Mouse (Mus musculus) midbrain, embryonic 12.5 days (tissue): ENCODE data around the gene Smc3. TPM values are rescaled to one million over a fixed set of nuclear protein-coding genes. Genes with fewer than 3 reads are reported as not detected.
"Not testable (repeated sequence)": the region's sequence is repeated elsewhere in the genome, so short reads cannot be mapped to it uniquely, and the experiment has no call there.

Experiments
- ATAC-seq: fragments of 200-750 bp; cut with Nextera tagmentation; 2 replicates; pipeline ENCODE4 v1.8.0; 2017; ENCODE audit warnings: low read depth, moderate TSS enrichment, moderate library complexity; ENCODE audit not compliant: low FRiP score
- H3K27ac ChIP-seq: fragments of 300-500 bp; sonication (generic); replicated peaks from 2 replicates; pipeline ENCODE4 v1.5.1; 2016; ENCODE audit warnings: mild to moderate bottlenecking
- H3K27me3 ChIP-seq: fragments of 300-500 bp; sonication (generic); 2 replicates; pipeline ENCODE4 v1.6.1; 2016; ENCODE audit warnings: mild to moderate bottlenecking
- H3K36me3 ChIP-seq: fragments of 300-500 bp; sonication (generic); 2 replicates; pipeline ENCODE4 v1.6.1; 2016
- H3K4me1 ChIP-seq: fragments of 300-500 bp; sonication (generic); 2 replicates; pipeline ENCODE4 v1.6.1; 2016
- H3K4me2 ChIP-seq: fragments of 300-500 bp; sonication (generic); replicated peaks from 2 replicates; pipeline ENCODE4 v1.6.1; 2016; ENCODE audit warnings: mild to moderate bottlenecking, moderate library complexity
- H3K4me3 ChIP-seq: fragments of 300-500 bp; sonication (generic); 2 replicates; pipeline ENCODE4 v1.5.1; 2016; ENCODE audit warnings: mild to moderate bottlenecking
- H3K9ac ChIP-seq: fragments of 300-500 bp; sonication (generic); replicated peaks from 2 replicates; pipeline ENCODE4 v1.6.1; 2016; ENCODE audit warnings: mild to moderate bottlenecking, moderate library complexity
- H3K9me3 ChIP-seq: fragments of 300-500 bp; sonication (generic); 2 replicates; pipeline ENCODE4 v1.6.1; 2016; ENCODE audit warnings: mild to moderate bottlenecking
- WGBS: fragments of 180-500 bp; shearing (Covaris S2); methylation state at CpG from one replicate; pipeline ENCODE4 v1.1.7; 2016; 5-methylcytosine and 5-hydroxymethylcytosine counted together
- polyA plus RNA-seq: library from polyadenylated mRNA; unstranded; fragments of >200 nt; fragmentation: Nextera tagmentation; extraction: Ambion mirVana; gene quantifications from 2 replicates; pipeline ENCODE4 v1.2.1, GENCODE M21; 2016

Smc3 gene
- polyA plus RNA-seq, 1 experiment from 2014 or later, result 80.7 TPM

DNA sequence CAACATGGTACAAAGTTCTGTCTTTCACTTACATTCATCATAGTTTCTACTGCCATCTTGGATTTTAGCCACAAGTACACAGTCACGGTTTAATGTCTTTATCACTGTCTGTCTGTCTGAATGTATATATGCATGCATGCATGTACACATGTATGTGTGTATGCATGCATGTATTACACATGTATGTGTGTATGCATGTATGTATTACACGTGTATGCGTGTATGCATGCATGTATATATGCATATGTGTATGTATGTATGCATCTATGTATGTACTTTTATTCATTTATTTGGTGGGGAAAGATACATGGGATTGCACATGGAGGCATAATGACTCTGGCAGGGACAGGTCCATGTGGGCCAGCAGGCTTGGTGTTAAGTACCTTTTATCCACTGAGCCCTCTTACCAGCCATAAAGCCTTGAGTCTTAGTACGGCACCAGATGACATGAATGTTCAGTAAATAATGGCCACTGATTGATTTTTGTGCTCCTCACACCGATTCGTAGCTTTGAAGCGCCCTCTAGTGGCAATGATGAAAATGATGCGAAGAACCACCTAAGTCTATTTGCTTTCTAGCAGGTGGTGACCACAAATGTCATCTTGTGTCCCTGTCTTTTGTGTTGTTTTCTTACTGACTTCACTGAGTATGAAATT, 21.5 kb upstream of the Smc3 start:
- Histone ChIP-seq H3K4me2 (0 out of 2 replicates have a peak overlapping the region, but pooled peaks have one; percentile 16), H3K4me3 (no peak overlapping the region), H3K4me1 (no peaks in the 10 kb centered on the region), H3K27ac (no peak overlapping the region), H3K27me3 (no peaks in the 10 kb centered on the region), H3K9me3 (0 out of 2 replicates have a peak, but pooled peaks cover under 1% of the 10 kb centered on the region), H3K9ac (no peak overlapping the region), H3K36me3 (no peaks in the 10 kb centered on the region)
- WGBS, result 14% methylated on average over 8 of the region's 8 CpGs
- peak; percentile 44; the same call in 1 of the 2 replicates for ATAC-seq

GRCm38 (mm10) chr19:53580271-53580670, 19.9 kb upstream of the Smc3 start:
- not testable (repeated sequence) for H3K9ac ChIP-seq, H3K36me3 ChIP-seq, H3K4me3 ChIP-seq, H3K4me1 ChIP-seq, ATAC-seq, H3K27me3 ChIP-seq, H3K4me2 ChIP-seq, H3K27ac ChIP-seq
- H3K9me3 ChIP-seq, result peaks cover 16% of the 10 kb centered on the region
- WGBS, result 90% methylated on average over 8 of the region's 8 CpGs

DNA sequence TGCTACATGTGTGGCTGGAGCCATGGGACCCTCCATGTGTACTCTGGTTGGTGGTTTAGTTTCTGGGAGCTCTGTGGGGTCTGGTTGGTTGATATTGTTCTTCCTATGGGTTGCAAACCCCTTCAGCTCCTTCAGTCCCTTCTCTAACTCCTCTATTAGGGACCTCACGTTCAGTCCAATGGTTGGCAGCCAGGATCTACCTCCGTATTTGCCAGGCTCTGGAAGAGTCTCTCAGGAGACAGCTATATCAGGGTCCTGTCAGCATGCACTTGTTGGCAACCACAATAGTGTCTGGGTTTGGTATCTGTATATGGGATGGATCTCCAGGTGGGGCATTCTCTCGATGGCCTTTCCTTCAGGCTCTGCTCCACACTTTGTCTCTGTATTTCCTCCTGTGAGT, 12.5 kb upstream of the Smc3 start:
- not testable (repeated sequence) for H3K4me3 ChIP-seq, H3K4me2 ChIP-seq, H3K4me1 ChIP-seq, H3K27me3 ChIP-seq, H3K9ac ChIP-seq, ATAC-seq, H3K36me3 ChIP-seq, H3K27ac ChIP-seq
- WGBS, result 97% methylated on average over 3 of the region's 3 CpGs
- H3K9me3 ChIP-seq, result peaks cover 21% of the 10 kb centered on the region

DNA sequence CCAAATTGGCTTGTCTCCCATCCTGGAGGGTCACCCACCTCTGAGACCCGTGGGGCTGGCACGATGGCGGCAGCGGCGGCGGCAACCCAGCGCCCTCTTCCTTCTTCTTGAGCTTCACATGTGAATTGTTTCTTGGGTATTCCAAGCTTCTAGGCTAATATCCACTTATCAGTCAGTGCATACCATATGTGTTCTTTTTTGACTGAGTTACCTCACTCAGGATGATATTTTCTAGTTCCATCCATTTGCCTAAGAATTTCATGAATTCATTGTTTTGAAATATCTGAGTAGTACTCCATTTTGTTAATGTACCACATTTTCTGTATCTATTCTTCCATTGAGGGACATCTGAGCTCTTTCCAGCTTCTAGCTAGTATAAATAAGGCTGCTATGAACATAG, 11.2 kb upstream of the Smc3 start, which contains the start of gene Nutf2-ps1:
Gene Nutf2-ps1 (minus strand): TSS at position 101 of the 400 bp plus-strand sequence.
- H3K4me2 ChIP-seq, H3K27me3 ChIP-seq, H3K4me3 ChIP-seq, H3K27ac ChIP-seq, ATAC-seq, H3K4me1 ChIP-seq, H3K9ac ChIP-seq, H3K36me3 ChIP-seq: not testable (repeated sequence)
- WGBS, result 98% methylated on average over 7 of the region's 7 CpGs
- peaks cover 19% of the 10 kb centered on the region for H3K9me3 ChIP-seq

GRCm38 (mm10) chr19:53596723-53597474, 3.3 kb upstream of the Smc3 start:
- ATAC-seq, result no peak
- H3K9me3 ChIP-seq, result no peaks in the 10 kb centered on the region
- no peak overlapping the region for H3K27ac ChIP-seq
- H3K36me3 ChIP-seq, result no peaks in the 10 kb centered on the region
- no peak overlapping the region for H3K4me3 ChIP-seq
- H3K4me2 ChIP-seq, result no peak overlapping the region
- WGBS, result 56% methylated on average over 7 of the region's 7 CpGs
- no peak overlapping the region for H3K9ac ChIP-seq
- peaks cover 6% of the 10 kb centered on the region for H3K4me1 ChIP-seq
- no peaks in the 10 kb centered on the region for H3K27me3 ChIP-seq

- no peaks in the 10 kb centered on the region for H3K27me3 ChIP-seq
- peaks cover 13% of the 10 kb centered on the region for H3K4me1 ChIP-seq
- H3K36me3 ChIP-seq, result peaks cover 13% of the 10 kb centered on the region; the same call in 1 of the 2 replicates
- H3K4me2 ChIP-seq, result peak overlapping the region; percentile 91
- no peaks in the 10 kb centered on the region for H3K9me3 ChIP-seq
- under 1% methylated on average over 64 of the region's 82 CpGs for WGBS
- peak; percentile 68 for ATAC-seq
- peak overlapping the region; percentile 98 for H3K27ac ChIP-seq
- peak overlapping the region; percentile 95 for H3K9ac ChIP-seq
- H3K4me3 ChIP-seq, result peak overlapping the region; percentile 99
These were observed 558 bp downstream of the Smc3 start for GRCm38 (mm10) chr19:53600549-53601362.

DNA sequence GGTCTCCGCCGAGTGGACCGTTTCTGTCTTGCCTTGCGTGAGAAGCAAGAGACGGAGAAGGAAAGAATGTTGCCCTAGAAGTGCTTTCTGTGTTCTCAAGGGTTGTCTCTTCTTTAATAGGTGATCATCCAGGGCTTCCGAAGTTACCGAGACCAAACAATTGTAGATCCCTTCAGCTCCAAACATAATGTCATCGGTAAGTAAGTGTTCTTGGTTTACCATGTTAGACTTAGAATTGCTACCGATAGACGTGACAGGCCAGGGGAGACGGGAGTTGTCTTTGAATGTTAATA, 1.1 kb downstream of the Smc3 start:
- Histone ChIP-seq H3K27me3 (no peaks in the 10 kb centered on the region), H3K9me3 (no peaks in the 10 kb centered on the region), H3K4me2 (peak overlapping the region; percentile 91), H3K36me3 (peaks cover 17% of the 10 kb centered on the region; the same call in 1 of the 2 replicates), H3K9ac (peak overlapping the region; percentile 95), H3K4me3 (peak overlapping the region; percentile 99), H3K4me1 (peaks cover 13% of the 10 kb centered on the region), H3K27ac (peak overlapping the region; percentile 98; the same call in 1 of the 2 replicates)
- 15% methylated on average over 11 of the region's 11 CpGs for whole genome bisulfite sequencing
- no peak for ATAC-seq

- H3K27ac ChIP-seq, result no peak overlapping the region
- H3K4me1 ChIP-seq, result peaks cover 4% of the 10 kb centered on the region
- no peaks in the 10 kb centered on the region for H3K27me3 ChIP-seq
- WGBS, result 47% methylated on average over 6 of the region's 6 CpGs
- no peak overlapping the region for H3K9ac ChIP-seq
- H3K4me2 ChIP-seq, result no peak overlapping the region
- peak; percentile 23; the same call in 1 of the 2 replicates for ATAC-seq
- no peak overlapping the region for H3K4me3 ChIP-seq
- no peaks in the 10 kb centered on the region for H3K9me3 ChIP-seq
- peaks cover 28% of the 10 kb centered on the region for H3K36me3 ChIP-seq
These were observed 8.7 kb downstream of the Smc3 start for GRCm38 (mm10) chr19:53608921-53609320.

DNA sequence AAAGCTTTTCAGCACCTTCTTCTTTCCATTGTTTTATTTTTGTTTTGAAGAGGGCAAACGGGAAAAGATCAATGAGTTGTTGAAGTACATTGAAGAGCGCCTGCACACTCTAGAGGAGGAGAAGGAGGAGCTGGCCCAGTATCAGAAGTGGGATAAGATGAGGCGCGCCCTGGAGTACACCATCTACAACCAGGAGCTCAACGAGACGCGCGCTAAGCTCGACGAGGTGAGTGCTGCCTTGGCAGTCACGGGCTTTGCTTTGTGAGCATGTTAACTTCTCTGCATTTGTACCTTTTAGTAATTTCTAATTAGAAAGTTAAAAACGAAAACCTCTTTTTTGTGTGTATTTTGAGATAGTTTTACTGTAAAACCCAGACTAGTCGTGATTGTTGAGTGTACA, 21.5 kb downstream of the Smc3 start:
- WGBS, result 94% methylated on average over 13 of the region's 13 CpGs
- Histone ChIP-seq H3K9ac (no peak overlapping the region), H3K27ac (no peak overlapping the region), H3K36me3 (peaks cover 76% of the 10 kb centered on the region), H3K27me3 (no peaks in the 10 kb centered on the region), H3K4me2 (no peak overlapping the region), H3K4me1 (no peaks in the 10 kb centered on the region), H3K9me3 (no peaks in the 10 kb centered on the region), H3K4me3 (no peak overlapping the region)
- no peak for ATAC-seq

GRCm38 (mm10) chr19:53638041-53638440, 37.8 kb downstream of the Smc3 start:
- no peaks in the 10 kb centered on the region for H3K27me3 ChIP-seq
- ATAC-seq, result no peak

GRCm38 (mm10) chr19:53638727-53639126, 38.5 kb downstream of the Smc3 start:
- no peak for ATAC-seq
- no peak overlapping the region for H3K4me3 ChIP-seq
- H3K4me1 ChIP-seq, result no peaks in the 10 kb centered on the region
- H3K27ac ChIP-seq, result no peak overlapping the region
- no peak overlapping the region for H3K9ac ChIP-seq
- no peaks in the 10 kb centered on the region for H3K9me3 ChIP-seq
- 94% methylated on average over 8 of the region's 8 CpGs for WGBS
- no peaks in the 10 kb centered on the region for H3K27me3 ChIP-seq
- H3K36me3 ChIP-seq, result peaks cover 80% of the 10 kb centered on the region
- no peak overlapping the region for H3K4me2 ChIP-seq

More at GRCm38 (mm10) chr19:53638041-53638440, 37.8 kb downstream of the Smc3 start:
- 90% methylated on average over 2 of the region's 2 CpGs for WGBS
- no peak overlapping the region for H3K9ac ChIP-seq
- H3K4me3 ChIP-seq, result no peak overlapping the region
- H3K36me3 ChIP-seq, result peaks cover 80% of the 10 kb centered on the region
- no peaks in the 10 kb centered on the region for H3K4me1 ChIP-seq
- no peak overlapping the region for H3K4me2 ChIP-seq
- H3K27ac ChIP-seq, result no peak overlapping the region
- H3K9me3 ChIP-seq, result no peaks in the 10 kb centered on the region
